Mouse (Mus musculus) cortical plate, adult 2 months (tissue): ENCODE measurements at regions not wholly inside any gene's neighbourhood (a gene's known extent, or its start where the extent isn't known, plus 50 kb on each side); places are given as distances from the start of the nearest gene placed in this dataset.

Experiments used
- H3K27ac ChIP-seq: fragments of 200-500 bp; 2 replicates; pipeline ENCODE4 v1.5.1; 2012; ENCODE audit warnings: low read length, control low read depth, inconsistent platforms; ENCODE audit not compliant: insufficient read depth
- H3K4me1 ChIP-seq: fragments of 200-500 bp; 2 replicates; pipeline ENCODE4 v1.6.1; 2011; ENCODE audit warnings: low read length; ENCODE audit not compliant: control insufficient read depth, insufficient read depth
- H3K4me3 ChIP-seq: fragments of 200-500 bp; 2 replicates; pipeline ENCODE4 v1.5.1; 2011; ENCODE audit warnings: mild to moderate bottlenecking, low read length, control low read depth; ENCODE audit not compliant: insufficient read depth
- CTCF ChIP-seq: fragments of 200-500 bp; IDR thresholded peaks from 2 replicates; pipeline ENCODE4 v1.5.1; 2011; ENCODE audit warnings: mild to moderate bottlenecking, control low read depth, low read length; ENCODE audit not compliant: insufficient read depth; ENCODE audit errors: extremely low read depth
- POLR2A ChIP-seq: fragments of 200-500 bp; IDR thresholded peaks from 2 replicates; pipeline ENCODE4 v1.6.1; 2011; ENCODE audit warnings: mild to moderate bottlenecking, low read length, control low read depth; ENCODE audit not compliant: insufficient read depth; ENCODE audit errors: extremely low read depth

GRCm38 (mm10) chr14:114841552-114841951 lies 250.5 kb upstream of the Gpc5 start:
- no peak overlapping the region for H3K27ac ChIP-seq
- H3K4me3 ChIP-seq, result no peak overlapping the region
- no peaks in the 10 kb centered on the region for H3K4me1 ChIP-seq
- TF ChIP-seq POLR2A (no peak), CTCF (no peak)

- H3K27ac ChIP-seq, result no peak overlapping the region
- no peak overlapping the region for H3K4me3 ChIP-seq
- H3K4me1 ChIP-seq, result no peaks in the 10 kb centered on the region
- TF ChIP-seq POLR2A (no peak), CTCF (no peak)
Observed at GRCm38 (mm10) chr14:114842327-114842726, 249.7 kb upstream of the Gpc5 start.

GRCm38 (mm10) chr14:114843105-114843743 lies 248.8 kb upstream of the Gpc5 start:
- Histone ChIP-seq H3K4me3 (no peak overlapping the region), H3K27ac (no peak overlapping the region)
- TF ChIP-seq POLR2A, result no peak
- no peak for TF ChIP-seq CTCF

GRCm38 (mm10) chr14:114854324-114855054 lies 237.5 kb upstream of the Gpc5 start:
- no peak overlapping the region for H3K4me3 ChIP-seq
- TF ChIP-seq CTCF (peak; percentile 51; the same call in 1 of the 2 replicates), POLR2A (no peak)
- no peaks in the 10 kb centered on the region for H3K4me1 ChIP-seq
- H3K27ac ChIP-seq, result no peak overlapping the region

More at GRCm38 (mm10) chr14:114843105-114843743, 248.8 kb upstream of the Gpc5 start:
- no peaks in the 10 kb centered on the region for H3K4me1 ChIP-seq

- no peak for TF ChIP-seq CTCF
- TF ChIP-seq POLR2A, result no peak
- Histone ChIP-seq H3K4me1 (no peaks in the 10 kb centered on the region), H3K4me3 (no peak overlapping the region), H3K27ac (no peak overlapping the region)
Observed at GRCm38 (mm10) chr14:114855055-114855740, 236.8 kb upstream of the Gpc5 start.

GRCm38 (mm10) chr14:114855746-114856145 lies 236.3 kb upstream of the Gpc5 start:
- Histone ChIP-seq H3K4me3 (no peak overlapping the region), H3K4me1 (no peaks in the 10 kb centered on the region), H3K27ac (no peak overlapping the region)
- TF ChIP-seq POLR2A, result no peak
- no peak for TF ChIP-seq CTCF

GRCm38 (mm10) chr14:114856243-114857031 lies 235.6 kb upstream of the Gpc5 start:
- TF ChIP-seq POLR2A, result no peak
- no peak for TF ChIP-seq CTCF
- H3K27ac ChIP-seq, result no peak overlapping the region

GRCm38 (mm10) chr14:114857171-114857570 lies 234.8 kb upstream of the Gpc5 start:
- no peak for TF ChIP-seq CTCF
- no peak for TF ChIP-seq POLR2A
- no peak overlapping the region for H3K4me3 ChIP-seq
- H3K4me1 ChIP-seq, result no peaks in the 10 kb centered on the region
- H3K27ac ChIP-seq, result no peak overlapping the region

More at GRCm38 (mm10) chr14:114856243-114857031, 235.6 kb upstream of the Gpc5 start:
- H3K4me3 ChIP-seq, result no peak overlapping the region
- no peaks in the 10 kb centered on the region for H3K4me1 ChIP-seq

- H3K27ac ChIP-seq, result no peak overlapping the region
- no peak overlapping the region for H3K4me3 ChIP-seq
- TF ChIP-seq POLR2A (no peak), CTCF (no peak)
- H3K4me1 ChIP-seq, result no peaks in the 10 kb centered on the region
Observed at GRCm38 (mm10) chr14:114857689-114858088, 234.3 kb upstream of the Gpc5 start.
